Mouse (Mus musculus) midbrain, embryonic 16.5 days (tissue): ENCODE measurements at regions not wholly inside any gene's neighbourhood (a gene's known extent, or its start where the extent isn't known, plus 50 kb on each side); places are given as distances from the start of the nearest gene placed in this dataset.
A peak's percentile ranks its signal among the peaks of the same experiment; 100 is the strongest.
"Not testable (repeated sequence)": the region's sequence is repeated elsewhere in the genome, so short reads cannot be mapped to it uniquely, and the experiment has no call there.

ENCODE experiments used
- ATAC-seq: fragments of 200-750 bp; cut with Nextera tagmentation; 2 replicates; pipeline ENCODE4 v1.8.0; 2017; ENCODE audit warnings: moderate TSS enrichment
- H3K27ac ChIP-seq: fragments of 300-500 bp; sonication (generic); 2 replicates; pipeline ENCODE4 v1.5.1; 2014; ENCODE audit warnings: mild to moderate bottlenecking, low read length, mixed read lengths
- H3K27me3 ChIP-seq: fragments of 300-500 bp; sonication (generic); 2 replicates; pipeline ENCODE4 v1.6.1; 2014; ENCODE audit warnings: low read depth, low read length, mixed read lengths; ENCODE audit not compliant: control insufficient read depth, insufficient read depth
- H3K36me3 ChIP-seq: fragments of 300-500 bp; sonication (generic); 2 replicates; pipeline ENCODE4 v1.6.1; 2014; ENCODE audit warnings: mild to moderate bottlenecking, low read length, moderate library complexity, mixed read lengths; ENCODE audit not compliant: control insufficient read depth, insufficient read depth
- H3K4me1 ChIP-seq: fragments of 300-500 bp; sonication (generic); 2 replicates; pipeline ENCODE4 v1.6.1; 2014; ENCODE audit warnings: mild to moderate bottlenecking, low read length, mixed read lengths; ENCODE audit not compliant: control insufficient read depth, insufficient read depth
- H3K4me2 ChIP-seq: fragments of 300-500 bp; sonication (generic); 2 replicates; pipeline ENCODE4 v1.6.1; 2014; ENCODE audit warnings: mild to moderate bottlenecking, low read length, mixed read lengths
- H3K4me3 ChIP-seq: fragments of 300-500 bp; sonication (generic); 2 replicates; pipeline ENCODE4 v1.5.1; 2014; ENCODE audit warnings: low read depth, mild to moderate bottlenecking, low read length, moderate library complexity, mixed read lengths
- H3K9ac ChIP-seq: fragments of 300-500 bp; sonication (generic); 2 replicates; pipeline ENCODE4 v1.6.1; 2014; ENCODE audit warnings: low read depth, low read length, mixed read lengths
- H3K9me3 ChIP-seq: fragments of 300-500 bp; sonication (generic); replicated peaks from 2 replicates; pipeline ENCODE4 v1.6.1; 2014; ENCODE audit warnings: mild to moderate bottlenecking, low read length, mixed read lengths; ENCODE audit not compliant: control insufficient read depth, poor library complexity, severe bottlenecking
- WGBS: fragments of 180-500 bp; shearing (Covaris S2); extraction: QIAGEN DNeasy Blood & Tissue Kit; methylation state at CpG from one replicate; pipeline ENCODE4 v1.1.7; 2014; 5-methylcytosine and 5-hydroxymethylcytosine counted together

GRCm38 (mm10) chr12:45162011-45162410, 87.5 kb upstream of the Stxbp6 start:
- H3K36me3 ChIP-seq: no peaks in the 10 kb centered on the region
- H3K27me3 ChIP-seq: no peaks in the 10 kb centered on the region
- H3K4me1 ChIP-seq: no peaks in the 10 kb centered on the region
- no peak for ATAC-seq
- no peak overlapping the region for H3K4me2 ChIP-seq
- WGBS: 68% methylated on average over 4 of the region's 4 CpGs
- no peak overlapping the region for H3K9ac ChIP-seq
- H3K27ac ChIP-seq: no peak overlapping the region
- H3K4me3 ChIP-seq: no peak overlapping the region
- H3K9me3 ChIP-seq: no peaks in the 10 kb centered on the region

GRCm38 (mm10) chr12:45161581-45161980, 87.1 kb upstream of the Stxbp6 start:
- H3K4me3 ChIP-seq, H3K27me3 ChIP-seq, ATAC-seq, H3K36me3 ChIP-seq, H3K4me2 ChIP-seq, H3K9me3 ChIP-seq, H3K4me1 ChIP-seq, H3K27ac ChIP-seq, H3K9ac ChIP-seq: not testable (repeated sequence)
- 87% methylated on average over 5 of the region's 5 CpGs for WGBS

GRCm38 (mm10) chr12:45158986-45159385, 84.5 kb upstream of the Stxbp6 start:
- Histone ChIP-seq H3K27ac (no peak overlapping the region), H3K9ac (no peak overlapping the region), H3K4me2 (no peak overlapping the region), H3K27me3 (no peaks in the 10 kb centered on the region), H3K9me3 (no peaks in the 10 kb centered on the region), H3K36me3 (no peaks in the 10 kb centered on the region), H3K4me1 (no peaks in the 10 kb centered on the region), H3K4me3 (no peak overlapping the region)
- 52% methylated on average over 3 of the region's 3 CpGs for WGBS
- ATAC-seq: no peak; the same call in 1 of the 2 replicates

GRCm38 (mm10) chr12:45137438-45138018, 63.0 kb upstream of the Stxbp6 start:
- Histone ChIP-seq H3K27ac (no peak overlapping the region), H3K27me3 (no peaks in the 10 kb centered on the region), H3K4me2 (no peak overlapping the region), H3K9me3 (no peaks in the 10 kb centered on the region), H3K4me1 (peaks cover 3% of the 10 kb centered on the region; the same call in 1 of the 2 replicates), H3K4me3 (no peak overlapping the region), H3K36me3 (no peaks in the 10 kb centered on the region), H3K9ac (no peak overlapping the region)
- WGBS: 29% methylated on average over 7 of the region's 7 CpGs
- peak; percentile 86 for ATAC-seq

GRCm38 (mm10) chr12:45133415-45133814, 58.9 kb upstream of the Stxbp6 start:
- H3K9me3 ChIP-seq: no peaks in the 10 kb centered on the region
- ATAC-seq: no peak
- no peak overlapping the region for H3K9ac ChIP-seq
- 85% methylated on average over 2 of the region's 2 CpGs for WGBS
- no peak overlapping the region for H3K27ac ChIP-seq
- H3K27me3 ChIP-seq: no peaks in the 10 kb centered on the region
- no peak overlapping the region for H3K4me3 ChIP-seq
- H3K4me1 ChIP-seq: peaks cover 3% of the 10 kb centered on the region; the same call in 1 of the 2 replicates
- H3K4me2 ChIP-seq: no peak overlapping the region
- H3K36me3 ChIP-seq: no peaks in the 10 kb centered on the region

GRCm38 (mm10) chr12:45131139-45131538, 56.6 kb upstream of the Stxbp6 start:
- 89% methylated on average over 5 of the region's 5 CpGs for WGBS
- H3K27ac ChIP-seq: no peak overlapping the region
- no peak overlapping the region for H3K4me3 ChIP-seq
- no peaks in the 10 kb centered on the region for H3K9me3 ChIP-seq
- no peaks in the 10 kb centered on the region for H3K4me1 ChIP-seq
- no peaks in the 10 kb centered on the region for H3K27me3 ChIP-seq
- no peak overlapping the region for H3K4me2 ChIP-seq
- H3K9ac ChIP-seq: no peak overlapping the region
- no peaks in the 10 kb centered on the region for H3K36me3 ChIP-seq
- no peak for ATAC-seq

- Histone ChIP-seq H3K27ac (no peak overlapping the region), H3K36me3 (no peaks in the 10 kb centered on the region), H3K4me1 (no peaks in the 10 kb centered on the region), H3K27me3 (no peaks in the 10 kb centered on the region), H3K4me2 (no peak overlapping the region), H3K4me3 (no peak overlapping the region), H3K9ac (no peak overlapping the region), H3K9me3 (no peaks in the 10 kb centered on the region)
- WGBS: 83% methylated on average over 3 of the region's 3 CpGs
- ATAC-seq: no peak
Observed at GRCm38 (mm10) chr12:45125866-45126265, 51.4 kb upstream of the Stxbp6 start.
